Mouse (Mus musculus) neural tube, embryonic 11.5 days (tissue): Measurements from ENCODE around the gene Exoc2. TPM values are rescaled to one million over a fixed set of nuclear protein-coding genes. Genes with fewer than 3 reads are reported as not detected.

Experiments
- ATAC-seq: fragments of 200-750 bp; cut with Nextera tagmentation; 2 replicates; pipeline ENCODE4 v1.8.0; 2017; ENCODE audit warnings: moderate number of reproducible peaks, mild to moderate bottlenecking, moderate TSS enrichment, moderate library complexity; ENCODE audit not compliant: insufficient read depth, low FRiP score, low TSS enrichment
- DNase-seq: peaks from one replicate; pipeline ENCODE4 v3.0.0-alpha.2; 2015; ENCODE audit warnings: low spot score
- H3K27ac ChIP-seq: fragments of 300-500 bp; sonication (generic); 2 replicates; pipeline ENCODE4 v1.5.1; 2014; ENCODE audit warnings: low read depth, mild to moderate bottlenecking, low read length
- H3K27me3 ChIP-seq: fragments of 300-500 bp; sonication (generic); 2 replicates; pipeline ENCODE4 v1.6.1; 2014; ENCODE audit warnings: mild to moderate bottlenecking, low read length, mixed read lengths; ENCODE audit not compliant: control insufficient read depth, insufficient read depth
- H3K36me3 ChIP-seq: fragments of 300-500 bp; sonication (generic); 2 replicates; pipeline ENCODE4 v1.6.1; 2014; ENCODE audit warnings: mild to moderate bottlenecking, low read length, moderate library complexity, mixed read lengths; ENCODE audit not compliant: control insufficient read depth, insufficient read depth
- H3K4me1 ChIP-seq: fragments of 300-500 bp; sonication (generic); 2 replicates; pipeline ENCODE4 v1.6.1; 2014; ENCODE audit warnings: low read length, mixed read lengths; ENCODE audit not compliant: control insufficient read depth, insufficient read depth
- H3K4me2 ChIP-seq: fragments of 300-500 bp; sonication (generic); 2 replicates; pipeline ENCODE4 v1.6.1; 2014; ENCODE audit warnings: low read depth, mild to moderate bottlenecking, moderate library complexity
- H3K4me3 ChIP-seq: fragments of 300-500 bp; sonication (generic); 2 replicates; pipeline ENCODE4 v1.5.1; 2014; ENCODE audit warnings: low read depth, low read length
- H3K9ac ChIP-seq: fragments of 300-500 bp; sonication (generic); 2 replicates; pipeline ENCODE4 v1.6.1; 2014; ENCODE audit warnings: mild to moderate bottlenecking, low read length
- H3K9me3 ChIP-seq: fragments of 300-500 bp; sonication (generic); 2 replicates; pipeline ENCODE4 v1.6.1; 2016; ENCODE audit warnings: low read length; ENCODE audit not compliant: control insufficient read depth
- WGBS: fragments of 180-500 bp; shearing (Covaris S2); extraction: QIAGEN DNeasy Blood & Tissue Kit; methylation state at CpG from one replicate; pipeline ENCODE4 v1.1.7; 2014; 5-methylcytosine and 5-hydroxymethylcytosine counted together
- polyA plus RNA-seq: library from polyadenylated mRNA; unstranded; fragments of >200 nt; fragmentation: Nextera tagmentation; extraction: Ambion mirVana; gene quantifications from 2 replicates; pipeline ENCODE4 v1.2.1, GENCODE M21; 2014

Exoc2 gene
- polyA plus RNA-seq, 1 experiment from 2014 or later: 44.5 TPM

GRCm38 (mm10) chr13:30894015-30894634, 79.8 kb downstream of the Exoc2 start:
- WGBS: 64% methylated on average over 6 of the region's 6 CpGs
- H3K4me2 ChIP-seq: no peak overlapping the region

GRCm38 (mm10) chr13:30892315-30892714, 81.6 kb downstream of the Exoc2 start:
- Histone ChIP-seq H3K4me1 (no peaks in the 10 kb centered on the region), H3K9ac (no peak overlapping the region), H3K27me3 (no peaks in the 10 kb centered on the region), H3K36me3 (no peaks in the 10 kb centered on the region), H3K9me3 (no peaks in the 10 kb centered on the region), H3K27ac (no peak overlapping the region), H3K4me3 (no peak overlapping the region), H3K4me2 (no peak overlapping the region)
- ATAC-seq (no peak), DNase-seq (no peak)
- WGBS: 65% methylated on average over 4 of the region's 4 CpGs

More at GRCm38 (mm10) chr13:30894015-30894634, 79.8 kb downstream of the Exoc2 start:
- ATAC-seq: no peak
- no peak for DNase-seq
- Histone ChIP-seq H3K9me3 (no peaks in the 10 kb centered on the region), H3K36me3 (no peaks in the 10 kb centered on the region), H3K27ac (no peak overlapping the region), H3K9ac (no peak overlapping the region), H3K4me3 (no peak overlapping the region), H3K4me1 (no peaks in the 10 kb centered on the region), H3K27me3 (no peaks in the 10 kb centered on the region)

- H3K9ac ChIP-seq: no peak overlapping the region
- no peaks in the 10 kb centered on the region for H3K36me3 ChIP-seq
- H3K27me3 ChIP-seq: no peaks in the 10 kb centered on the region
- ATAC-seq (no peak), DNase-seq (no peak)
- no peak overlapping the region for H3K27ac ChIP-seq
- no peak overlapping the region for H3K4me2 ChIP-seq
- H3K4me1 ChIP-seq: no peaks in the 10 kb centered on the region
- no peak overlapping the region for H3K4me3 ChIP-seq
- no peaks in the 10 kb centered on the region for H3K9me3 ChIP-seq
- 74% methylated on average over 5 of the region's 5 CpGs for WGBS
These were observed 82.7 kb downstream of the Exoc2 start for GRCm38 (mm10) chr13:30891223-30891622.

GRCm38 (mm10) chr13:30888480-30888879, 85.4 kb downstream of the Exoc2 start:
- H3K4me1 ChIP-seq: no peaks in the 10 kb centered on the region
- no peaks in the 10 kb centered on the region for H3K36me3 ChIP-seq
- ATAC-seq: peak; percentile 61; the same call in 1 of the 2 replicates

GRCm38 (mm10) chr13:30880310-30880709, 93.6 kb downstream of the Exoc2 start:
- 94% methylated on average over 5 of the region's 5 CpGs for WGBS
- Histone ChIP-seq H3K36me3 (no peaks in the 10 kb centered on the region; the same call in 1 of the 2 replicates), H3K27ac (no peak overlapping the region), H3K4me2 (no peak overlapping the region), H3K4me1 (no peaks in the 10 kb centered on the region), H3K9ac (no peak overlapping the region), H3K27me3 (no peaks in the 10 kb centered on the region), H3K9me3 (no peaks in the 10 kb centered on the region), H3K4me3 (no peak overlapping the region)
- no peak for ATAC-seq
- DNase-seq: no peak

More at GRCm38 (mm10) chr13:30888480-30888879, 85.4 kb downstream of the Exoc2 start:
- H3K27ac ChIP-seq: no peak overlapping the region
- no peaks in the 10 kb centered on the region for H3K9me3 ChIP-seq
- H3K9ac ChIP-seq: no peak overlapping the region
- no peak overlapping the region for H3K4me3 ChIP-seq
- 8% methylated on average over 3 of the region's 3 CpGs for WGBS
- DNase-seq: peak; percentile 79
- H3K27me3 ChIP-seq: no peaks in the 10 kb centered on the region
- H3K4me2 ChIP-seq: no peak overlapping the region

GRCm38 (mm10) chr13:30879871-30880270, 94.0 kb downstream of the Exoc2 start:
- Histone ChIP-seq H3K9me3 (no peaks in the 10 kb centered on the region), H3K36me3 (no peaks in the 10 kb centered on the region; the same call in 1 of the 2 replicates), H3K9ac (no peak overlapping the region), H3K4me1 (no peaks in the 10 kb centered on the region), H3K4me2 (no peak overlapping the region), H3K4me3 (no peak overlapping the region), H3K27ac (no peak overlapping the region), H3K27me3 (no peaks in the 10 kb centered on the region)
- DNase-seq (no peak), ATAC-seq (no peak)
- WGBS: 89% methylated on average over 1 of the region's 1 CpGs

- Histone ChIP-seq H3K27me3 (no peaks in the 10 kb centered on the region), H3K4me1 (no peaks in the 10 kb centered on the region), H3K9me3 (no peaks in the 10 kb centered on the region), H3K9ac (no peak overlapping the region), H3K4me2 (no peak overlapping the region), H3K27ac (no peak overlapping the region), H3K4me3 (no peak overlapping the region), H3K36me3 (no peaks in the 10 kb centered on the region; the same call in 1 of the 2 replicates)
- no peak for ATAC-seq
- WGBS: 94% methylated on average over 3 of the region's 3 CpGs
- DNase-seq: no peak
These were observed 98.1 kb downstream of the Exoc2 start for GRCm38 (mm10) chr13:30875825-30876224.

GRCm38 (mm10) chr13:30873472-30873871, 100.4 kb downstream of the Exoc2 start:
- Histone ChIP-seq H3K9me3 (no peaks in the 10 kb centered on the region), H3K4me2 (no peak overlapping the region), H3K27ac (no peak overlapping the region), H3K9ac (no peak overlapping the region), H3K4me1 (no peaks in the 10 kb centered on the region), H3K27me3 (no peaks in the 10 kb centered on the region), H3K4me3 (no peak overlapping the region), H3K36me3 (no peaks in the 10 kb centered on the region; the same call in 1 of the 2 replicates)
- WGBS: 86% methylated on average over 1 of the region's 1 CpGs
- DNase-seq (no peak), ATAC-seq (no peak)

- no peaks in the 10 kb centered on the region for H3K4me1 ChIP-seq
- no peak for ATAC-seq
- H3K27me3 ChIP-seq: no peaks in the 10 kb centered on the region
- no peaks in the 10 kb centered on the region for H3K36me3 ChIP-seq
- H3K9ac ChIP-seq: no peak overlapping the region
- H3K27ac ChIP-seq: no peak overlapping the region
- H3K9me3 ChIP-seq: no peaks in the 10 kb centered on the region
- no peak for DNase-seq
- no peak overlapping the region for H3K4me2 ChIP-seq
- no peak overlapping the region for H3K4me3 ChIP-seq
These were observed 108.4 kb downstream of the Exoc2 start for GRCm38 (mm10) chr13:30865486-30865885.
